Mouse (Mus musculus) hematopoietic stem cell, adult 5-6 weeks (primary cell): ENCODE data around the gene Gm15085. TPM values are rescaled to one million over a fixed set of nuclear protein-coding genes. Genes with fewer than 3 reads are reported as not detected.
"Not testable (repeated sequence)": the region's sequence is repeated elsewhere in the genome, so short reads cannot be mapped to it uniquely, and the experiment has no call there.

Source experiments
- ATAC-seq, 2 experiments: fragments of 125-278 bp in 1 of 2; replicated peaks in 1 of 2; 2 replicates each; pipeline ENCODE4 v1.8.0; 2016 to 2017; ENCODE audit warnings: inconsistent platforms in 2 of 2, mild to moderate bottlenecking in 2 of 2, moderate number of reproducible peaks in 2 of 2, low read depth in 1 of 2, moderate TSS enrichment in 1 of 2; ENCODE audit not compliant: low FRiP score in 2 of 2, poor library complexity in 2 of 2, severe bottlenecking in 2 of 2, insufficient read depth in 1 of 2, low TSS enrichment in 1 of 2
- total RNA-seq: library from RNA; stranded (forward); fragments of 172-1452, 232-1000 nt; gene quantifications from 2 replicates; pipeline ENCODE4 v1.2.3, GENCODE M21; 2017

Gm15085 gene
- not detected in 2 replicates for total RNA-seq

DNA sequence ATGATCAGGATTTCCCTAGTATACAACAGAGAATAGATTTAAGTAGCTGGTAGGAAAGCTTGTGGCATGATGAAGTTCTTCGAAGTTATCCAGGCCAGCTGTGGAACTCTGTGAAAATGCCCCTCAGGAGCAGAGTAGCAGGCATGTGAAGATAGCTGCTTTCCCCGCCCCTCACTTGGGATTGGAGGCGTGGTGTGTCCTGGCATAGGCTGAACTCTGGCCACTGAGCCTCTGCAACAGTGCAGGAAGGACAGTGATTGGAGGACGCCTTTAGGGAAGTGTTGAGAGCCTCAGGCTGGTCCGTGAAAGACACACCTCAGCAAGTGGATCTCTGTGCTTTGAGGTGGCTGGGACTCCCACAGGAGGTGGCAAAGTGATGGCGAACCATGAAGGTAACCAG lies at the start of gene Gm15085:
Gene Gm15085, plus strand, starts transcription at position 301 of the 400 bp plus-strand sequence.
- not testable (repeated sequence) for ATAC-seq

Other genes with a start within 250 kb of the Gm15085 start
- gene Gm15093, start 175.2 kb upstream of the Gm15085 start, total RNA-seq = not detected in 2 replicates
- not detected in 2 replicates for gene Gm10439, start 147.0 kb downstream of the Gm15085 start, total RNA-seq